Mouse (Mus musculus) cerebellum, postnatal 25 days (tissue): ENCODE results near the gene Cxcr1.
"Not testable (repeated sequence)": the region's sequence is repeated elsewhere in the genome, so short reads cannot be mapped to it uniquely, and the experiment has no call there.

ENCODE experiments used
- DNase-seq, 2 experiments: peaks; one replicate each; pipeline ENCODE4 v3.0.0; 2021; ENCODE audit warnings: mixed read lengths in 2 of 2

Cxcr1 gene

GRCm38 (mm10) chr1:74195961-74196360 is 1.5 kb upstream of the Cxcr1 start:
- peak in 1 of 2 experiments; percentile 8 for DNase-seq

- no peak for DNase-seq
Measured at GRCm38 (mm10) chr1:74192711-74193110, 1.7 kb downstream of the Cxcr1 start.

- DNase-seq: no peak
Measured at GRCm38 (mm10) chr1:74190471-74190870, 4.0 kb downstream of the Cxcr1 start.

GRCm38 (mm10) chr1:74183006-74183405 is 11.4 kb downstream of the Cxcr1 start:
- DNase-seq: no peak

- DNase-seq: no peak
Measured at GRCm38 (mm10) chr1:74181462-74181861, 13.0 kb downstream of the Cxcr1 start.

GRCm38 (mm10) chr1:74179624-74180408 is 14.6 kb downstream of the Cxcr1 start:
- no peak for DNase-seq

- no peak for DNase-seq
Measured at GRCm38 (mm10) chr1:74178618-74179017, 15.8 kb downstream of the Cxcr1 start.

- no peak for DNase-seq
Measured at GRCm38 (mm10) chr1:74175731-74176130, 18.7 kb downstream of the Cxcr1 start.

GRCm38 (mm10) chr1:74172722-74173121 is 21.7 kb downstream of the Cxcr1 start:
- no peak for DNase-seq

- DNase-seq: no peak
Measured at GRCm38 (mm10) chr1:74169721-74170120, 24.7 kb downstream of the Cxcr1 start.

- peak; percentile 21 to 51 for DNase-seq
Measured at GRCm38 (mm10) chr1:74167136-74167535, 27.3 kb downstream of the Cxcr1 start.

GRCm38 (mm10) chr1:74160036-74160435 is 34.4 kb downstream of the Cxcr1 start:
- no peak for DNase-seq

- DNase-seq: not testable (repeated sequence)
Measured at GRCm38 (mm10) chr1:74159613-74160012, 34.8 kb downstream of the Cxcr1 start.

- no peak for DNase-seq
Measured at GRCm38 (mm10) chr1:74156381-74156910, 38.0 kb downstream of the Cxcr1 start.

- DNase-seq: no peak
Measured at GRCm38 (mm10) chr1:74155435-74156012, 38.9 kb downstream of the Cxcr1 start.

- DNase-seq: no peak
Measured at GRCm38 (mm10) chr1:74153461-74154184, 40.8 kb downstream of the Cxcr1 start, which contains the start of gene Cxcr2. TSS of gene Cxcr2 (plus strand) at chr1:74153989.

- DNase-seq: no peak
Measured at GRCm38 (mm10) chr1:74151091-74151490, 43.3 kb downstream of the Cxcr1 start.

- DNase-seq: no peak
Measured at GRCm38 (mm10) chr1:74150101-74150500, 44.3 kb downstream of the Cxcr1 start.

GRCm38 (mm10) chr1:74149106-74149885 is 45.1 kb downstream of the Cxcr1 start:
- DNase-seq: no peak
